Mouse (Mus musculus): Measurements from ENCODE around the gene Lmna.

Lmna gene

GRCm38 (mm10) chr3:88509692-88510420 is at the start of gene Lmna:
Gene Lmna, minus strand, starts transcription at chr3:88509956.
- peak; percentile 96 to 98 for DNase-seq

GRCm38 (mm10) chr3:88556616-88557015 is 46.9 kb upstream of the Lmna start:
- DNase-seq: no peak

- no peak for DNase-seq
Observed at GRCm38 (mm10) chr3:88555731-88556130, 46.0 kb upstream of the Lmna start.

GRCm38 (mm10) chr3:88555069-88555605 is 45.4 kb upstream of the Lmna start:
- no peak for DNase-seq

- DNase-seq: no peak
Observed at GRCm38 (mm10) chr3:88553880-88554586, 44.3 kb upstream of the Lmna start.

GRCm38 (mm10) chr3:88553525-88553879 is 43.7 kb upstream of the Lmna start, which contains the start of gene Ubqln4:
Gene Ubqln4, plus strand, starts transcription at chr3:88553758.
- peak; percentile 94 to 96 for DNase-seq

- DNase-seq: peak; percentile 98 to 99
Observed at GRCm38 (mm10) chr3:88552676-88553524, 43.1 kb upstream of the Lmna start, which contains the start of gene Lamtor2. Gene Lamtor2, minus strand, starts transcription at chr3:88553074.

GRCm38 (mm10) chr3:88552082-88552645 is 42.4 kb upstream of the Lmna start:
- no peak for DNase-seq

- no peak for DNase-seq
Observed at GRCm38 (mm10) chr3:88551586-88551985, 41.8 kb upstream of the Lmna start.

- peak; percentile 48 to 62 for DNase-seq
Observed at GRCm38 (mm10) chr3:88548180-88548917, 38.6 kb upstream of the Lmna start, which contains the start of gene Rab25. Gene Rab25, minus strand, starts transcription at chr3:88548300.

GRCm38 (mm10) chr3:88546674-88547418 is 37.1 kb upstream of the Lmna start:
- DNase-seq: no peak

- DNase-seq: no peak
Observed at GRCm38 (mm10) chr3:88544955-88545591, 35.3 kb upstream of the Lmna start.

GRCm38 (mm10) chr3:88544514-88544913 is 34.8 kb upstream of the Lmna start:
- peak; percentile 60 to 72 for DNase-seq

GRCm38 (mm10) chr3:88543651-88544410 is 34.1 kb upstream of the Lmna start:
- DNase-seq: no peak

GRCm38 (mm10) chr3:88543174-88543573 is 33.4 kb upstream of the Lmna start:
- DNase-seq: no peak

- DNase-seq: no peak
Observed at GRCm38 (mm10) chr3:88542486-88542885, 32.7 kb upstream of the Lmna start.

- DNase-seq: no peak
Observed at GRCm38 (mm10) chr3:88541622-88542401, 32.1 kb upstream of the Lmna start.

- DNase-seq: no peak
Observed at GRCm38 (mm10) chr3:88540085-88540484, 30.3 kb upstream of the Lmna start.

- DNase-seq: no peak
Observed at GRCm38 (mm10) chr3:88539397-88539796, 29.6 kb upstream of the Lmna start.

Data from kidney, postnatal 4 days (tissue).